Mouse (Mus musculus): ENCODE data around the gene Gnb1. TPM values are rescaled to one million over a fixed set of nuclear protein-coding genes. Genes with fewer than 3 reads are reported as not detected.

The Gnb1 gene
- total RNA-seq, 2 experiments from 2014 or later = 309 to 321 TPM

- intact Hi-C loops (cut with DNase I) = no loop called here
- no peak for DNase-seq
Observed at GRCm38 (mm10) chr4:155573155-155573554, 82.0 kb downstream of the Gnb1 start.

GRCm38 (mm10) chr4:155573876-155574275 lies 82.7 kb downstream of the Gnb1 start:
- no peak for DNase-seq
- intact Hi-C loops (cut with DNase I) = no loop called here

- no peak for DNase-seq
- intact Hi-C loops (cut with DNase I) = no loop called here
Observed at GRCm38 (mm10) chr4:155574931-155575330, 83.8 kb downstream of the Gnb1 start.

GRCm38 (mm10) chr4:155575521-155575920 lies 84.4 kb downstream of the Gnb1 start:
- intact Hi-C loops (cut with DNase I) = no loop called here
- DNase-seq = no peak

GRCm38 (mm10) chr4:155577132-155577531 lies 86.0 kb downstream of the Gnb1 start:
- no peak for DNase-seq
- intact Hi-C loops (cut with DNase I) = no loop called here

GRCm38 (mm10) chr4:155577741-155578140 lies 86.6 kb downstream of the Gnb1 start:
- intact Hi-C loops (cut with DNase I) = no loop called here
- DNase-seq = no peak

GRCm38 (mm10) chr4:155578336-155579125 lies 87.4 kb downstream of the Gnb1 start:
- intact Hi-C loops (cut with DNase I) = no loop called here
- DNase-seq = peak; percentile 48 to 57

GRCm38 (mm10) chr4:155580420-155580819 lies 89.3 kb downstream of the Gnb1 start:
- peak; percentile 58 to 80 for DNase-seq
- intact Hi-C loops (cut with DNase I) = loop anchor here (1.0 to 5.0 kb wide), 2 partner anchors 99 to 213 kb away; no protein-coding TSS in a partner anchor

- intact Hi-C loops (cut with DNase I) = loop anchor here (5.0 kb wide), 1 partner anchor 215 kb away; no protein-coding TSS in a partner anchor
- DNase-seq = no peak
Observed at GRCm38 (mm10) chr4:155582279-155582905, 91.2 kb downstream of the Gnb1 start.

- DNase-seq = no peak
- intact Hi-C loops (cut with DNase I) = no loop called here
Observed at GRCm38 (mm10) chr4:155589356-155589755, 98.2 kb downstream of the Gnb1 start.

GRCm38 (mm10) chr4:155591012-155591719 lies 100.0 kb downstream of the Gnb1 start:
- DNase-seq = no peak
- intact Hi-C loops (cut with DNase I) = no loop called here

GRCm38 (mm10) chr4:155593780-155594179 lies 102.6 kb downstream of the Gnb1 start:
- intact Hi-C loops (cut with DNase I) = no loop called here
- no peak for DNase-seq

GRCm38 (mm10) chr4:155595777-155596176 lies 104.6 kb downstream of the Gnb1 start:
- DNase-seq = no peak
- intact Hi-C loops (cut with DNase I) = no loop called here

- intact Hi-C loops (cut with DNase I) = no loop called here
- no peak for DNase-seq
Observed at GRCm38 (mm10) chr4:155596606-155597005, 105.4 kb downstream of the Gnb1 start.

GRCm38 (mm10) chr4:155598536-155598935 lies 107.4 kb downstream of the Gnb1 start:
- no peak for DNase-seq

GRCm38 (mm10) chr4:155599901-155600825 lies 109.0 kb downstream of the Gnb1 start:
- DNase-seq = no peak
- intact Hi-C loops (cut with DNase I) = no loop called here

More at GRCm38 (mm10) chr4:155598536-155598935, 107.4 kb downstream of the Gnb1 start:
- intact Hi-C loops (cut with DNase I) = no loop called here

- intact Hi-C loops (cut with DNase I) = no loop called here
Observed at GRCm38 (mm10) chr4:155601091-155601996, 110.2 kb downstream of the Gnb1 start, which contains the start of gene Slc35e2. Gene Slc35e2 (plus strand): TSS chr4:155601416.

GRCm38 (mm10) chr4:155601997-155602456 lies 110.9 kb downstream of the Gnb1 start:
- no peak for DNase-seq
- intact Hi-C loops (cut with DNase I) = no loop called here

More at GRCm38 (mm10) chr4:155601091-155601996, 110.2 kb downstream of the Gnb1 start, which contains the start of gene Slc35e2:
- peak; percentile 95 for DNase-seq

GRCm38 (mm10) chr4:155602753-155603152 lies 111.6 kb downstream of the Gnb1 start:
- no peak for DNase-seq
- intact Hi-C loops (cut with DNase I) = no loop called here
